Mouse (Mus musculus) liver, postnatal 0 days (tissue): Measurements from ENCODE around the gene Ptprs.

Source experiments
- CTCF ChIP-seq: sonication (generic); IDR thresholded peaks from 2 replicates; pipeline ENCODE4 v1.5.1; 2016; ENCODE audit warnings: antibody characterized with exemption, low read depth
- EP300 ChIP-seq: IDR thresholded peaks from 2 replicates; pipeline ENCODE4 v1.6.1; 2016; ENCODE audit warnings: antibody characterized with exemption, low read depth, mild to moderate bottlenecking

DNA sequence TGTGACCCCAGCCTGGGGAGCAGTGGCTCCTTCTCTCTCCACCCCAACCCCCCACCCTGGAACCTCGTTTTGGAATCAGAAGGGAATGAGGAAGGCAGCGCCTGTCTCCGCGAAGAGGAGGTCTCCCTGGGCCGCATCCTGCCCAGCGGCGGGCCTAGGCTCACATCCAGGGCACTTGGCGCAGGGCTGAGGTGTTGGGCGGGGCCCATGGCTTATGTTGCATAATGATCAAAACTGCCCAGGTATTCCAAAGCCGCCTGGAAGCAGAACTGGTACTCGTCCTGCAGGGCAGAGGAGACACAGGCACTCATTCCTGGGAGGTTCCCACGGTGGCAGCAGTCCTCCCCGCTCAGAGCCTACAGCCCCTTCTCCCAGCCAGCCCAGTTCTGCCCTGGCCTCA lies 63.2 kb downstream of the Ptprs start:
- TF ChIP-seq CTCF (no peak), EP300 (no peak)
